Mouse (Mus musculus): ENCODE data around the gene Fcgbp. TPM values are rescaled to one million over a fixed set of nuclear protein-coding genes. Genes with fewer than 3 reads are reported as not detected.

Gene Fcgbp
- polyA plus RNA-seq (2014; fragmentation: Nextera tagmentation; extraction: Ambion mirVana), result 0.84 and 1.8 TPM in 2 replicates

DNA sequence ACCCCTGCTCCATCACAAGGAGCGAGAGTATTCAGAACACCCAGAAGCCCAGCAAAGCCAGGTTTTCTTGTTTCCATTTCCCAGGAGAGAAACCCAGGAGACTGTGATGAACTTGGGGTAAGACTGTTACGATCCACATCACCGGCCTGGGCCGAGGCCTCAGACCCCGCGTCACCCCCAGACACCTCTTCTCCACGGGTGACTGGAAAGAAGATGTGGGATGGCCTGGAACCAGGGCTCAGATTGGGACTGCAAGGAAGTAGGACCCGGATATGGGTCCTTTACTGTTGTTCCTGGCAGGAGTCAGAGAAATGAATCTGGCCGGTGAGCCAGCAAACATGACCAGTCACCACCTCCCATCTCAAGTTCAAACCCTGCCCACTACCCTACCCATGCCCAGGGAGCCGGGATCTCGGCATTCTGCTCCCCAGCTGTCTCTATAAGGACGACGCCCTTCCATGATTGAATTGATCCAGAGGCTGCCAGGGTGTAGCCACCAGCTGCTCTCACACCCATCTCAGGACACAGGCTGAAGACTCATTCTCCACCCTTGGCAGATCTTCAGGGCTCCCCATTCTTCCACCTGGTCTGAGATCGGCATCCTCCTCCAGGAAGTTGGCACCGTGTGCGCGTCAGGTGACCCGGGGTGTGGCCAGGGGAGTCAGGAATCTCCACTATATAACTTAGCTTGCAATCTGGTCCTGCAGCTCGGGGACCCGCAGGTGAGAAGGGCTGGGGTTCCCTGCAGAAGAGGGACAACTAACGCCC lies at the start of gene Fcgbp:
TSS of gene Fcgbp (plus strand) at position 706 of the 768 bp plus-strand sequence.
- Histone ChIP-seq H3K4me1 (ENCODE audit: insufficient read depth) (no peaks in the 10 kb centered on the region), H3K36me3 (ENCODE audit: insufficient read depth) (no peaks in the 10 kb centered on the region), H3K4me3 (ENCODE audit: low read depth, low read length) (no peak within 1 kb of the TSS), H3K27ac (ENCODE audit: low read depth) (no peak within 1 kb of the TSS), H3K9ac (no peak within 1 kb of the TSS), H3K27me3 (ENCODE audit: insufficient read depth, low read length) (no peaks in the 10 kb centered on the region), H3K9me3 (ENCODE audit: low read depth, low read length) (no peaks in the 10 kb centered on the region), H3K4me2 (no peak within 1 kb of the TSS)
- WGBS, result 81% methylated on average over 21 of the region's 21 CpGs
- DNase-seq (no peak), ATAC-seq (ENCODE audit: insufficient read depth) (no peak)
- TF ChIP-seq CTCF (IDR thresholded peaks at IDR 0.05; ENCODE audit: low read depth), result no peak

DNA sequence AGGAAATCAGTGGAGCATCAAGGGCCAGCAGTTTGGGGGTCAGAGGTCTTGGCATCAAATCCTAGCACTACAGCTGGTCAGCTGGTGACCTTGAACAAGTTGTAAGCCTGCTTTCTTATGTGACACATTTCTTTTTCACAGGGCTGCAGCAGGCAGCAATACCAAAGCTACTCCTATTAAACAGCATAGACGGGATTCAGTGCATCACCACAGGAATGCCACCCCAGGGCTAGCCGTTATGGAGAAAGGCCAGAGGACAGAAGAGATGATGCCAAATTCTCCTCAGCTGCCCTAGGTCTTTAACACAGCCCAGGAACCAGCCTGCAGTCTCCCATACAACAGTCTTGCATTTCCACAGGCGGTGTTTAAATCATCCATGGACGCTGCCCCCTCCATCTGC lies 26.5 kb upstream of the Fcgbp start:
- no peak overlapping the region for H3K4me2 ChIP-seq
- peaks cover 88% of the 10 kb centered on the region for H3K36me3 ChIP-seq (ENCODE audit: insufficient read depth)
- DNase-seq (no peak), ATAC-seq (ENCODE audit: insufficient read depth) (no peak)
- H3K27me3 ChIP-seq (ENCODE audit: insufficient read depth, low read length), result no peaks in the 10 kb centered on the region
- no peaks in the 10 kb centered on the region for H3K9me3 ChIP-seq (ENCODE audit: low read depth, low read length)
- no peak overlapping the region for H3K4me3 ChIP-seq (ENCODE audit: low read depth, low read length)
- no peak overlapping the region for H3K9ac ChIP-seq
- WGBS, result 84% methylated on average over 4 of the region's 4 CpGs
- H3K4me1 ChIP-seq (ENCODE audit: insufficient read depth), result 0 out of 2 replicates have a peak, but pooled peaks cover 4% of the 10 kb centered on the region
- H3K27ac ChIP-seq (ENCODE audit: low read depth), result no peak overlapping the region
- no peak for TF ChIP-seq CTCF (IDR thresholded peaks at IDR 0.05; ENCODE audit: low read depth)

- Histone ChIP-seq H3K9ac (peak within 1 kb of the TSS; percentile 75), H3K4me3 (ENCODE audit: low read depth, low read length) (peak within 1 kb of the TSS; percentile 81), H3K4me1 (ENCODE audit: insufficient read depth) (0 out of 2 replicates have a peak, but pooled peaks cover 4% of the 10 kb centered on the region), H3K27ac (ENCODE audit: low read depth) (peak within 1 kb of the TSS; percentile 32; the same call in 1 of the 2 replicates), H3K27me3 (ENCODE audit: insufficient read depth, low read length) (no peaks in the 10 kb centered on the region), H3K9me3 (ENCODE audit: low read depth, low read length) (no peaks in the 10 kb centered on the region), H3K4me2 (peak within 1 kb of the TSS; percentile 85), H3K36me3 (ENCODE audit: insufficient read depth) (peaks cover 40% of the 10 kb centered on the region)
- peak; percentile 100 for DNase-seq
- peak; percentile 83 for TF ChIP-seq CTCF (IDR thresholded peaks at IDR 0.05; ENCODE audit: low read depth)
- ATAC-seq (ENCODE audit: insufficient read depth), result peak; percentile 95
- under 1% methylated on average over 52 of the region's 52 CpGs for WGBS
These were observed 21.3 kb upstream of the Fcgbp start, which contains the start of gene Psmc4 for GRCm38 (mm10) chr7:28049476-28050409. Psmc4 (minus strand) TSS chr7:28050101.

GRCm38 (mm10) chr7:28050584-28050983 lies 20.5 kb upstream of the Fcgbp start:
- Histone ChIP-seq H3K9ac (peak overlapping the region; percentile 45), H3K4me1 (ENCODE audit: insufficient read depth) (0 out of 2 replicates have a peak, but pooled peaks cover 4% of the 10 kb centered on the region), H3K36me3 (ENCODE audit: insufficient read depth) (peaks cover 32% of the 10 kb centered on the region), H3K9me3 (ENCODE audit: low read depth, low read length) (no peaks in the 10 kb centered on the region), H3K4me3 (ENCODE audit: low read depth, low read length) (no peak overlapping the region), H3K27me3 (ENCODE audit: insufficient read depth, low read length) (no peaks in the 10 kb centered on the region), H3K27ac (ENCODE audit: low read depth) (no peak overlapping the region), H3K4me2 (peak overlapping the region; percentile 52)
- no peak for ATAC-seq (ENCODE audit: insufficient read depth)
- 55% methylated on average over 17 of the region's 17 CpGs for WGBS
- no peak for TF ChIP-seq CTCF (IDR thresholded peaks at IDR 0.05; ENCODE audit: low read depth)
- no peak for DNase-seq

GRCm38 (mm10) chr7:28053046-28053930 lies 17.7 kb upstream of the Fcgbp start:
- Histone ChIP-seq H3K4me2 (no peak overlapping the region), H3K9ac (no peak overlapping the region), H3K36me3 (ENCODE audit: insufficient read depth) (peaks cover 6% of the 10 kb centered on the region; the same call in 1 of the 2 replicates), H3K4me3 (ENCODE audit: low read depth, low read length) (no peak overlapping the region), H3K4me1 (ENCODE audit: insufficient read depth) (0 out of 2 replicates have a peak, but pooled peaks cover 4% of the 10 kb centered on the region), H3K27me3 (ENCODE audit: insufficient read depth, low read length) (no peaks in the 10 kb centered on the region), H3K9me3 (ENCODE audit: low read depth, low read length) (no peaks in the 10 kb centered on the region), H3K27ac (ENCODE audit: low read depth) (peak overlapping the region; percentile 72; the same call in 1 of the 2 replicates)
- DNase-seq, result peak; percentile 88
- no peak for TF ChIP-seq CTCF (IDR thresholded peaks at IDR 0.05; ENCODE audit: low read depth)
- ATAC-seq (ENCODE audit: insufficient read depth), result peak; percentile 26; the same call in 1 of the 2 replicates
- 65% methylated on average over 6 of the region's 6 CpGs for WGBS

DNA sequence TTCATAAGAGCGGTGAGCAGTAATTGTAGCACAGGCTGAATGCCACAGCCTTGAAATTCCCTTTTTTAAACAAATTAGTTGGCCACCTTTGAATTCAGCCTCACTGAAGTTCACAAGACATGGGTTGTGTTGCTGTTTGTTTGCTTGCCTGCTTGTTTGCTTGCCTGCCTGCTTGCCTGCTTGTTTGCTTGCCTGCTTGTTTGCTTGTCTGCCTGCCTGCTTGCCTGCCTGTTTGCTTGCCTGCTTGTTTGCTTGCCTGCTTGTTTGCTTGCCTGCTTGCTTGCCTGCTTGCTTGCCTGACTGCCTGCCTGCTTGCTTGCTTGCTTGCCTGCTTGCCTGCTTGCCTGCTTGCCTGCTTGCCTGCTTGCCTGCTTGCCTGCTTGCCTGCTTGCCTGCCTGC lies 11.1 kb upstream of the Fcgbp start:
- Histone ChIP-seq H3K36me3 (ENCODE audit: insufficient read depth) (no peaks in the 10 kb centered on the region), H3K27ac (ENCODE audit: low read depth) (no peak overlapping the region), H3K27me3 (ENCODE audit: insufficient read depth, low read length) (no peaks in the 10 kb centered on the region), H3K9me3 (ENCODE audit: low read depth, low read length) (no peaks in the 10 kb centered on the region), H3K9ac (no peak overlapping the region), H3K4me1 (ENCODE audit: insufficient read depth) (no peaks in the 10 kb centered on the region), H3K4me2 (no peak overlapping the region), H3K4me3 (ENCODE audit: low read depth, low read length) (no peak overlapping the region)
- no peak for TF ChIP-seq CTCF (IDR thresholded peaks at IDR 0.05; ENCODE audit: low read depth)
- 89% methylated on average over 1 of the region's 1 CpGs for WGBS
- DNase-seq, result no peak
- no peak for ATAC-seq (ENCODE audit: insufficient read depth)
